Mouse (Mus musculus) limb, embryonic 13.5 days (tissue): Measurements from ENCODE around the gene Parvb. TPM values are rescaled to one million over a fixed set of nuclear protein-coding genes. Genes with fewer than 3 reads are reported as not detected.

Experiments
- ATAC-seq: fragments of 200-750 bp; cut with Nextera tagmentation; 2 replicates; pipeline ENCODE4 v1.8.0; 2017; ENCODE audit warnings: low read depth, moderate number of reproducible peaks, moderate TSS enrichment; ENCODE audit not compliant: low FRiP score
- H3K27ac ChIP-seq: fragments of 300-500 bp; sonication (generic); 2 replicates; pipeline ENCODE4 v1.5.1; 2015; ENCODE audit warnings: inconsistent platforms, mild to moderate bottlenecking, moderate library complexity
- H3K27me3 ChIP-seq: fragments of 300-500 bp; sonication (generic); 2 replicates; pipeline ENCODE4 v1.6.1; 2015; ENCODE audit warnings: mild to moderate bottlenecking, inconsistent platforms
- H3K36me3 ChIP-seq: fragments of 300-500 bp; sonication (generic); 2 replicates; pipeline ENCODE4 v1.6.1; 2015; ENCODE audit warnings: inconsistent platforms, mild to moderate bottlenecking, moderate library complexity
- H3K4me1 ChIP-seq: fragments of 300-500 bp; sonication (generic); 2 replicates; pipeline ENCODE4 v1.6.1; 2015; ENCODE audit warnings: inconsistent platforms
- H3K4me2 ChIP-seq: fragments of 300-500 bp; sonication (generic); replicated peaks from 2 replicates; pipeline ENCODE4 v1.6.1; 2015; ENCODE audit warnings: inconsistent platforms, mild to moderate bottlenecking, moderate library complexity
- H3K4me3 ChIP-seq: fragments of 300-500 bp; sonication (generic); 2 replicates; pipeline ENCODE4 v1.5.1; 2015; ENCODE audit warnings: moderate library complexity, mild to moderate bottlenecking, inconsistent platforms
- H3K9ac ChIP-seq: fragments of 300-500 bp; sonication (generic); 2 replicates; pipeline ENCODE4 v1.6.1; 2015; ENCODE audit warnings: mild to moderate bottlenecking, inconsistent platforms
- H3K9me3 ChIP-seq: fragments of 300-500 bp; sonication (generic); 2 replicates; pipeline ENCODE4 v1.6.1; 2016; ENCODE audit warnings: inconsistent platforms
- WGBS: fragments of 180-500 bp; shearing (Covaris S2); methylation state at CpG from one replicate; pipeline ENCODE4 v1.1.7; 2015; 5-methylcytosine and 5-hydroxymethylcytosine counted together
- polyA plus RNA-seq: library from polyadenylated mRNA; unstranded; fragments of >200 nt; fragmentation: Nextera tagmentation; extraction: Ambion mirVana; gene quantifications from 2 replicates; pipeline ENCODE4 v1.2.1, GENCODE M21; 2015

Parvb gene
- polyA plus RNA-seq, 1 experiment from 2014 or later = 3.7 TPM

- H3K4me2 ChIP-seq = no peak overlapping the region
- no peak overlapping the region for H3K9ac ChIP-seq
- H3K27ac ChIP-seq = no peak overlapping the region
- no peak overlapping the region for H3K4me3 ChIP-seq
- no peaks in the 10 kb centered on the region for H3K36me3 ChIP-seq
- H3K9me3 ChIP-seq = no peaks in the 10 kb centered on the region
- ATAC-seq = no peak
- 0 out of 2 replicates have a peak, but pooled peaks cover 3% of the 10 kb centered on the region for H3K27me3 ChIP-seq
- WGBS = 71% methylated on average over 2 of the region's 2 CpGs
- H3K4me1 ChIP-seq = 0 out of 2 replicates have a peak, but pooled peaks cover 3% of the 10 kb centered on the region
These were observed 31.7 kb downstream of the Parvb start for GRCm38 (mm10) chr15:84263573-84263972.

GRCm38 (mm10) chr15:84265141-84265540, 33.3 kb downstream of the Parvb start:
- H3K4me1 ChIP-seq = 0 out of 2 replicates have a peak, but pooled peaks cover 3% of the 10 kb centered on the region
- no peak for ATAC-seq
- H3K4me2 ChIP-seq = no peak overlapping the region
- no peak overlapping the region for H3K9ac ChIP-seq
- H3K36me3 ChIP-seq = no peaks in the 10 kb centered on the region
- 74% methylated on average over 11 of the region's 11 CpGs for WGBS
- 0 out of 2 replicates have a peak, but pooled peaks cover under 1% of the 10 kb centered on the region for H3K27me3 ChIP-seq
- no peaks in the 10 kb centered on the region for H3K9me3 ChIP-seq
- H3K4me3 ChIP-seq = no peak overlapping the region
- no peak overlapping the region for H3K27ac ChIP-seq

GRCm38 (mm10) chr15:84266290-84266689, 34.4 kb downstream of the Parvb start:
- Histone ChIP-seq H3K4me3 (no peak overlapping the region), H3K4me2 (no peak overlapping the region), H3K4me1 (0 out of 2 replicates have a peak, but pooled peaks cover 7% of the 10 kb centered on the region), H3K27ac (no peak overlapping the region), H3K36me3 (no peaks in the 10 kb centered on the region), H3K9me3 (no peaks in the 10 kb centered on the region), H3K27me3 (no peaks in the 10 kb centered on the region), H3K9ac (no peak overlapping the region)
- WGBS = 73% methylated on average over 4 of the region's 4 CpGs
- no peak for ATAC-seq

- Histone ChIP-seq H3K4me1 (0 out of 2 replicates have a peak, but pooled peaks cover 7% of the 10 kb centered on the region), H3K9ac (no peak overlapping the region), H3K4me3 (no peak overlapping the region), H3K9me3 (no peaks in the 10 kb centered on the region), H3K36me3 (no peaks in the 10 kb centered on the region), H3K27ac (no peak overlapping the region), H3K4me2 (no peak overlapping the region), H3K27me3 (no peaks in the 10 kb centered on the region)
- 84% methylated on average over 11 of the region's 11 CpGs for WGBS
- ATAC-seq = no peak
These were observed 35.9 kb downstream of the Parvb start for GRCm38 (mm10) chr15:84267720-84268260.

- Histone ChIP-seq H3K4me2 (no peak overlapping the region), H3K27me3 (no peaks in the 10 kb centered on the region), H3K36me3 (peaks cover 3% of the 10 kb centered on the region; the same call in 1 of the 2 replicates), H3K4me1 (0 out of 2 replicates have a peak, but pooled peaks cover 7% of the 10 kb centered on the region), H3K4me3 (no peak overlapping the region), H3K9me3 (no peaks in the 10 kb centered on the region), H3K9ac (no peak overlapping the region), H3K27ac (no peak overlapping the region)
- 77% methylated on average over 10 of the region's 10 CpGs for WGBS
- no peak for ATAC-seq
These were observed 37.3 kb downstream of the Parvb start for GRCm38 (mm10) chr15:84269107-84269633.

- H3K36me3 ChIP-seq = peaks cover 6% of the 10 kb centered on the region
- no peak overlapping the region for H3K9ac ChIP-seq
- no peaks in the 10 kb centered on the region for H3K27me3 ChIP-seq
- no peak overlapping the region for H3K4me2 ChIP-seq
- WGBS = 72% methylated on average over 4 of the region's 5 CpGs
- no peaks in the 10 kb centered on the region for H3K9me3 ChIP-seq
- ATAC-seq = no peak
- H3K4me1 ChIP-seq = 0 out of 2 replicates have a peak, but pooled peaks cover 7% of the 10 kb centered on the region
- no peak overlapping the region for H3K27ac ChIP-seq
- H3K4me3 ChIP-seq = no peak overlapping the region
These were observed 38.2 kb downstream of the Parvb start for GRCm38 (mm10) chr15:84270032-84270431.

GRCm38 (mm10) chr15:84270463-84270862, 38.6 kb downstream of the Parvb start:
- Histone ChIP-seq H3K9ac (no peak overlapping the region), H3K27ac (no peak overlapping the region), H3K27me3 (no peaks in the 10 kb centered on the region), H3K4me3 (no peak overlapping the region), H3K4me1 (0 out of 2 replicates have a peak, but pooled peaks cover 7% of the 10 kb centered on the region), H3K36me3 (peaks cover 6% of the 10 kb centered on the region), H3K9me3 (no peaks in the 10 kb centered on the region), H3K4me2 (no peak overlapping the region)
- WGBS = 70% methylated on average over 6 of the region's 6 CpGs
- no peak for ATAC-seq

GRCm38 (mm10) chr15:84276066-84276465, 44.2 kb downstream of the Parvb start:
- Histone ChIP-seq H3K27ac (no peak overlapping the region), H3K4me1 (no peaks in the 10 kb centered on the region), H3K36me3 (peaks cover 6% of the 10 kb centered on the region), H3K9ac (no peak overlapping the region), H3K4me3 (no peak overlapping the region), H3K27me3 (no peaks in the 10 kb centered on the region), H3K9me3 (no peaks in the 10 kb centered on the region), H3K4me2 (no peak overlapping the region)
- 69% methylated on average over 4 of the region's 4 CpGs for WGBS
- no peak for ATAC-seq

- H3K36me3 ChIP-seq = peaks cover 6% of the 10 kb centered on the region
- H3K27me3 ChIP-seq = no peaks in the 10 kb centered on the region
- H3K4me2 ChIP-seq = no peak overlapping the region
- no peak overlapping the region for H3K9ac ChIP-seq
- no peaks in the 10 kb centered on the region for H3K9me3 ChIP-seq
- ATAC-seq = no peak
- H3K27ac ChIP-seq = no peak overlapping the region
- no peak overlapping the region for H3K4me3 ChIP-seq
- WGBS = 88% methylated on average over 7 of the region's 7 CpGs
- H3K4me1 ChIP-seq = no peaks in the 10 kb centered on the region
These were observed 46.2 kb downstream of the Parvb start for GRCm38 (mm10) chr15:84278091-84278490.

GRCm38 (mm10) chr15:84278656-84279055, 46.8 kb downstream of the Parvb start:
- H3K4me2 ChIP-seq = no peak overlapping the region
- WGBS = 68% methylated on average over 7 of the region's 7 CpGs
- no peak overlapping the region for H3K4me3 ChIP-seq
- H3K27ac ChIP-seq = no peak overlapping the region
- no peak overlapping the region for H3K9ac ChIP-seq
- H3K27me3 ChIP-seq = no peaks in the 10 kb centered on the region
- H3K36me3 ChIP-seq = peaks cover 6% of the 10 kb centered on the region
- H3K9me3 ChIP-seq = no peaks in the 10 kb centered on the region
- H3K4me1 ChIP-seq = no peaks in the 10 kb centered on the region
- ATAC-seq = no peak

GRCm38 (mm10) chr15:84280309-84280708, 48.5 kb downstream of the Parvb start:
- 81% methylated on average over 8 of the region's 8 CpGs for WGBS
- Histone ChIP-seq H3K36me3 (no peaks in the 10 kb centered on the region), H3K27ac (no peak overlapping the region), H3K9me3 (no peaks in the 10 kb centered on the region), H3K4me2 (no peak overlapping the region), H3K4me3 (no peak overlapping the region), H3K27me3 (no peaks in the 10 kb centered on the region), H3K9ac (no peak overlapping the region), H3K4me1 (no peaks in the 10 kb centered on the region)
- no peak for ATAC-seq

- no peak overlapping the region for H3K4me2 ChIP-seq
- no peaks in the 10 kb centered on the region for H3K4me1 ChIP-seq
- ATAC-seq = no peak
- H3K27ac ChIP-seq = no peak overlapping the region
- H3K36me3 ChIP-seq = no peaks in the 10 kb centered on the region
- no peaks in the 10 kb centered on the region for H3K27me3 ChIP-seq
- H3K9me3 ChIP-seq = no peaks in the 10 kb centered on the region
- no peak overlapping the region for H3K4me3 ChIP-seq
- 87% methylated on average over 11 of the region's 11 CpGs for WGBS
- no peak overlapping the region for H3K9ac ChIP-seq
These were observed 49.0 kb downstream of the Parvb start for GRCm38 (mm10) chr15:84280712-84281347.
